ENCODE assay signal across 27 mouse cellular contexts in the genomic region with DNA sequence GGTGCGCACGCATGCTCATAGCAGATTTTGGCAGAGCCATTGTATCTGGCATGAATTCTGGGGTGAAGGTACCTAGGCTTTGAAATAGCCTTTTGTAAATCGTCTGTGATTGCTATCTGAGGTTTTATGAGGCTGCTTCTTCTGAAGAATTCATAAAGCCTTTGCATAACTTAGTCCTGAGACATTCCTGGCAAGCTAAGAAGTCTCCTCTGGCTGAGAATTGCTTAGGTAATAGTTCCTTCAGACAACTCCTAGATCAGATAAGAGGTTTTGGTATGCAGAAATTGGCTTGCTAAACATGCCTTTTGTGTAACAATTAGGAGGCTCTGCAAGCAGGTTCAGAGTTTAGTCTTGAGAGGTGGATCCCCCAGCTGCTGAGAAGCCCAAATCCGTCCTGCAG.
DNase-seq lines count a peak whose midpoint lies in the region; ATAC-seq lines count a peak whose summit lies in the region.
"Had no signal": no experiment of that assay in that cellular context is flagged by ENCODE, and none has a peak within 500 bp of the region (broad histone marks: within the 10 kb centered on the region; RNA-seq: fewer than 3 reads in every experiment).

No protein-coding gene starts in this region.

- no peak for ATAC-seq in heart, embryonic 11.5 days (replicated peaks; ENCODE audit: insufficient number of reproducible peaks, low FRiP score, low TSS enrichment)
- ATAC-seq: CD4-positive, CD25-positive, alpha-beta regulatory T cell, adult 4 months; forebrain, embryonic 15.5 days; hindbrain, postnatal 0 days; inflammation-experienced regulatory T-cells, adult 6 months had no signal

- H3K36me3 ChIP-seq in heart, embryonic 11.5 days (ENCODE audit: control insufficient read depth, insufficient read depth, low read length), result no peaks in the 10 kb centered on the region
- H3K36me3 ChIP-seq in limb, embryonic 10.5 days, result no peaks in the 10 kb centered on the region
- H3K36me3 ChIP-seq: embryonic facial prominence, embryonic 15.5 days; forebrain, embryonic 12.5 days; forebrain, embryonic 15.5 days; heart, embryonic 12.5 days; heart, embryonic 15.5 days; hindbrain, embryonic 10.5 days; hindbrain, embryonic 13.5 days had no signal

- H3K4me2 ChIP-seq in heart, embryonic 11.5 days, result no peak overlapping the region
- H3K4me2 ChIP-seq: embryonic facial prominence, embryonic 15.5 days; forebrain, embryonic 12.5 days; forebrain, embryonic 15.5 days; heart, embryonic 12.5 days; heart, embryonic 15.5 days; hindbrain, embryonic 13.5 days had no signal

- no peak overlapping the region for H3K9ac ChIP-seq in heart, embryonic 11.5 days (ENCODE audit: low read depth, low read length)
- H3K9ac ChIP-seq: embryonic facial prominence, embryonic 15.5 days; forebrain, embryonic 12.5 days; forebrain, embryonic 15.5 days; heart, embryonic 12.5 days; heart, embryonic 15.5 days; hindbrain, embryonic 13.5 days had no signal

- peak; percentile 23 for DNase-seq in heart, adult 11 months
- peak; percentile 11 for DNase-seq in lung, postnatal 25 days (ENCODE audit: low spot score)
- DNase-seq in lung, postnatal 4 days, result no peak
- peak; percentile 6 for DNase-seq in limb, embryonic 10.5 days (ENCODE audit: low spot score)
- no peak for DNase-seq in adrenal gland, adult 2 months
- DNase-seq: adrenal gland, adult 8-10 months; adrenal gland, postnatal 25 days; cerebellum, adult 11-12 months; cerebellum, adult 8-10 months; cerebellum, postnatal 10 days; cerebellum, postnatal 36 days; embryo, embryonic 11 days; gastrocnemius, postnatal 25 days; heart, postnatal 10 days; heart, postnatal 36 days; kidney, adult 11 months had no signal

- H3K4me3 ChIP-seq in heart, embryonic 11.5 days (ENCODE audit: low read depth, low read length), result no peak overlapping the region
- no peak overlapping the region for H3K4me3 ChIP-seq in limb, embryonic 10.5 days
- H3K4me3 ChIP-seq: embryonic facial prominence, embryonic 15.5 days; forebrain, embryonic 12.5 days; forebrain, embryonic 15.5 days; heart, embryonic 12.5 days; heart, embryonic 15.5 days; hindbrain, embryonic 10.5 days; hindbrain, embryonic 13.5 days had no signal

- 78% methylated on average over 4 of the region's 4 CpGs for WGBS in heart, embryonic 11.5 days (ENCODE audit: insufficient replicate concordance)
- 83% methylated on average over 4 of the region's 4 CpGs for WGBS in limb, embryonic 10.5 days

- H3K27ac ChIP-seq in heart, embryonic 11.5 days (ENCODE audit: low read depth, low read length), result no peak overlapping the region
- H3K27ac ChIP-seq in limb, embryonic 10.5 days, result no peak overlapping the region
- H3K27ac ChIP-seq: embryonic facial prominence, embryonic 15.5 days; forebrain, embryonic 12.5 days; forebrain, embryonic 15.5 days; heart, embryonic 15.5 days; hindbrain, embryonic 10.5 days; hindbrain, embryonic 13.5 days; hindbrain, postnatal 0 days had no signal

- H3K27me3 ChIP-seq in heart, embryonic 11.5 days (ENCODE audit: control insufficient read depth, insufficient read depth, low read length), result no peaks in the 10 kb centered on the region
- peaks cover 8% of the 10 kb centered on the region; the same call in 1 of the 2 replicates for H3K27me3 ChIP-seq in limb, embryonic 10.5 days (ENCODE audit: low read depth, poor library complexity, severe bottlenecking)
- H3K27me3 ChIP-seq: embryonic facial prominence, embryonic 15.5 days; forebrain, embryonic 15.5 days; heart, embryonic 12.5 days; heart, embryonic 15.5 days had no signal

- no peaks in the 10 kb centered on the region for H3K9me3 ChIP-seq in heart, embryonic 11.5 days (replicated peaks; ENCODE audit: control insufficient read depth, low read length)
- no peaks in the 10 kb centered on the region for H3K9me3 ChIP-seq in limb, embryonic 10.5 days (replicated peaks)
- H3K9me3 ChIP-seq: embryonic facial prominence, embryonic 15.5 days; forebrain, embryonic 12.5 days; forebrain, embryonic 15.5 days; heart, embryonic 12.5 days; heart, embryonic 15.5 days; hindbrain, embryonic 10.5 days; hindbrain, embryonic 13.5 days had no signal

- peaks cover 8% of the 10 kb centered on the region for H3K4me1 ChIP-seq in heart, embryonic 11.5 days (ENCODE audit: control insufficient read depth, insufficient read depth, low read length)
- peaks cover 15% of the 10 kb centered on the region for H3K4me1 ChIP-seq in limb, embryonic 10.5 days
- H3K4me1 ChIP-seq: embryonic facial prominence, embryonic 15.5 days; forebrain, embryonic 15.5 days had no signal

Comparison
In these comparisons a context has a peak if more than half of its experiments do, and no peak if none do; other contexts are left out.
1. DNase-seq: peak in heart, adult 11 months (single experiment), lung, postnatal 25 days (single experiment) and limb, embryonic 10.5 days (single experiment); none in lung, postnatal 4 days (0 of 2) and adrenal gland, adult 2 months (single experiment).